Mouse (Mus musculus): ENCODE data around the gene Cyb561d2. TPM values are rescaled to one million over a fixed set of nuclear protein-coding genes. Genes with fewer than 3 reads are reported as not detected.
A peak's percentile ranks its signal among the peaks of the same experiment; 100 is the strongest.

Gene Cyb561d2
- total and polyA plus RNA-seq, 3 experiments: 37.8 to 38.1 TPM; not detected in 1

- no peak; the same call in 1 of the 2 replicates for TF ChIP-seq MXI1 (IDR thresholded peaks at IDR 0.05; ENCODE audit: low read depth, low read length)
- no peak for TF ChIP-seq RAD21 (IDR thresholded peaks at IDR 0.05; ENCODE audit: low read depth, low read length)
- TF ChIP-seq UBTF (IDR thresholded peaks at IDR 0.05; ENCODE audit: borderline replicate concordance, insufficient read depth, low read depth, low read length): no peak
- TF ChIP-seq MAX (IDR thresholded peaks at IDR 0.05; ENCODE audit: low read length): no peak
- peak; percentile 98 for TF ChIP-seq TCF12 (IDR thresholded peaks at IDR 0.05; ENCODE audit: low read depth, low read length)
- no peak; the same call in 1 of the 2 replicates for TF ChIP-seq ZMIZ1 (IDR thresholded peaks at IDR 0.05; ENCODE audit: low read depth, low read length)
- no peak for TF ChIP-seq USF1 (IDR thresholded peaks at IDR 0.05; ENCODE audit: low read depth, low read length)
- no peak; the same call in 1 of the 2 replicates for TF ChIP-seq ELF1 (IDR thresholded peaks at IDR 0.05; ENCODE audit: low read depth, low read length)
- peak; percentile 31; the same call in 1 of the 2 replicates for TF ChIP-seq MEF2A (IDR thresholded peaks at IDR 0.05; ENCODE audit: extremely low read depth, insufficient replicate concordance, low read depth, low read length, poor library complexity, severe bottlenecking)
Measured at GRCm38 (mm10) chr9:107586974-107587832, 45.2 kb upstream of the Cyb561d2 start, which contains the start of gene Ifrd2 (continued).

DNA sequence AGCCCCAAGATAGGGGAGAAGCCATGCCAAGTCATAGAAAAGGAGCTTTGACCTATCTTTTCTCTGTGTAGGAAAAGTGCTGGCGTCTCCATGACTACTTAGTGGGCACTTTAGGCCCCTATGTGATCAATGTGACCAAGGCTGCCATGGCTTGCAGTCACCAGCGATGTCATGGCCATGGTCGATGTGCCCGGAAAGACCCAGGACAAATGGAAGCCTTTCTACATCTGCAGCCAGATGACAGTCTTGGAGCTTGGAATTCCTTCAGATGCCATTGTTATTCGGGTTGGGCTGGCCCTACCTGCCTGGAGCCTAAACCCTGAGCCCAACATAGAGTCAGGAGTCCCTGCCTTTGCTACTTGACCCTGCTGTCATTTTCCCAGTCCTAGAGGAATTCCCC is 44.5 kb upstream of the Cyb561d2 start:
- peaks cover 54% of the 10 kb centered on the region for H3K79me2 ChIP-seq (ENCODE audit: control insufficient read depth, insufficient read depth, low read length, poor library complexity)
- H3K4me1 ChIP-seq (ENCODE audit: control insufficient read depth in 1 of 2, insufficient read depth in 2 of 2, low read length in 2 of 2): peaks cover 16 to 37% of the 10 kb centered on the region in 2 experiments; a peak in 3 of 4 replicates
- H3K27ac ChIP-seq (ENCODE audit: control insufficient read depth, low read depth, low read length): peak overlapping the region; percentile 94
- H3K4me3 ChIP-seq (ENCODE audit: control insufficient read depth in 1 of 2, insufficient read depth in 1 of 2, low read depth in 2 of 2, low read length in 2 of 2): peak overlapping the region in 1 of 2 experiments; percentile 10; a peak in 2 of 4 replicates
- H3K36me3 ChIP-seq (ENCODE audit: control insufficient read depth in 1 of 2, insufficient read depth in 2 of 2, low read length in 2 of 2): peaks cover 4 to 35% of the 10 kb centered on the region in 2 experiments; a peak in 3 of 4 replicates
- DNase-seq (ENCODE audit: low read depth, low spot score): peak; percentile 29
- peak overlapping the region; percentile 49 for H3K9ac ChIP-seq (ENCODE audit: control insufficient read depth, low read depth, low read length, poor library complexity, severe bottlenecking)
- H3K27me3 ChIP-seq (ENCODE audit: control insufficient read depth in 1 of 2, insufficient read depth in 2 of 2, low read length in 2 of 2): no peaks in the 10 kb centered on the region
- no peaks in the 10 kb centered on the region for H3K9me3 ChIP-seq (replicated peaks; ENCODE audit: insufficient read depth, low read length)
- TF ChIP-seq SIN3A (IDR thresholded peaks at IDR 0.05; ENCODE audit: low read length): no peak

DNA sequence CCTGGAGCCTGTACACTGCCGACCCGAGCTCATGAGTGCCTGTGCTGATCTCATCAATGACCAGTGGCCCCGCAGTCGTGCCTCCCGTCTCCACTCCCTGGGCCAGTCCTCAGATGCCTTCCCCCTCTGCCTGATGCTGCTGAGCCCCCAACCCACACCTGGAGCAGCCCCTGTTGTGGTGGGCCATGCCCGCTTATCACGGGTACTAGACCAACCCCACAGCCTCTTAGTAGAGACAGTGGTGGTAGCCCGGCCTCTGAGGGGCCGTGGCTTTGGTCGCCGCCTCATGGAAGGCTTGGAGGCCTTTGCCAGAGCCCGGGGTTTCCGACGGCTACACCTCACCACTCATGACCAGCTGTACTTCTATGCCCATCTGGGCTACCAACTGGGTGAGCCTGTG is 41.2 kb upstream of the Cyb561d2 start:
- no peak for DNase-seq (ENCODE audit: low read depth, low spot score)
- no peak overlapping the region for H3K4me3 ChIP-seq (ENCODE audit: control insufficient read depth in 1 of 2, insufficient read depth in 1 of 2, low read depth in 2 of 2, low read length in 2 of 2)
- H3K4me1 ChIP-seq (ENCODE audit: control insufficient read depth in 1 of 2, insufficient read depth in 2 of 2, low read length in 2 of 2): peaks cover 8 to 28% of the 10 kb centered on the region in 2 experiments; a peak in 3 of 4 replicates
- no peaks in the 10 kb centered on the region for H3K9me3 ChIP-seq (replicated peaks; ENCODE audit: insufficient read depth, low read length)
- peaks cover 36% of the 10 kb centered on the region for H3K79me2 ChIP-seq (ENCODE audit: control insufficient read depth, insufficient read depth, low read length, poor library complexity)
- no peaks in the 10 kb centered on the region for H3K27me3 ChIP-seq (ENCODE audit: control insufficient read depth in 1 of 2, insufficient read depth in 2 of 2, low read length in 2 of 2)
- H3K27ac ChIP-seq (ENCODE audit: control insufficient read depth, low read depth, low read length): no peak overlapping the region
- no peak for TF ChIP-seq MYB (IDR thresholded peaks at IDR 0.05; ENCODE audit: low read depth, low read length)
- no peak for TF ChIP-seq POLR2AphosphoS2 (IDR thresholded peaks at IDR 0.05; ENCODE audit: low read length)
- TF ChIP-seq RAD21 (IDR thresholded peaks at IDR 0.05; ENCODE audit: low read depth, low read length): no peak
- TF ChIP-seq POLR2AphosphoS5 (IDR thresholded peaks at IDR 0.05; ENCODE audit: borderline replicate concordance, low read depth, low read length): no peak
- TF ChIP-seq NRF1 (IDR thresholded peaks at IDR 0.05; ENCODE audit: insufficient read depth, low read depth, low read length, poor library complexity, severe bottlenecking): no peak
- no peak for TF ChIP-seq NELFE (IDR thresholded peaks at IDR 0.05; ENCODE audit: low read depth, low read length)
- no peak for TF ChIP-seq HCFC1 (IDR thresholded peaks at IDR 0.05; ENCODE audit: low read depth, low read length)
- no peak for TF ChIP-seq TBP (IDR thresholded peaks at IDR 0.05; ENCODE audit: low read depth, low read length)
- TF ChIP-seq EP300 (IDR thresholded peaks at IDR 0.05; ENCODE audit: low read depth in 1 of 2, low read length in 2 of 2): no peak
- no peak for TF ChIP-seq UBTF (IDR thresholded peaks at IDR 0.05; ENCODE audit: borderline replicate concordance, insufficient read depth, low read depth, low read length)
- TF ChIP-seq MAX (IDR thresholded peaks at IDR 0.05; ENCODE audit: low read length): no peak
- no peak for TF ChIP-seq MYC (IDR thresholded peaks at IDR 0.05; ENCODE audit: low read depth, low read length)
- TF ChIP-seq RCOR1 (IDR thresholded peaks at IDR 0.05; ENCODE audit: low read depth, low read length): no peak
- no peak for TF ChIP-seq MEF2A (IDR thresholded peaks at IDR 0.05; ENCODE audit: extremely low read depth, insufficient replicate concordance, low read depth, low read length, poor library complexity, severe bottlenecking)
- TF ChIP-seq ZMIZ1 (IDR thresholded peaks at IDR 0.05; ENCODE audit: low read depth, low read length): no peak
- TF ChIP-seq CTCF (IDR thresholded peaks at IDR 0.05 in 2 of 3, conservative IDR thresholded peaks at IDR 0.05 in 1 of 3; ENCODE audit: control insufficient read depth in 1 of 3, insufficient read depth in 1 of 3, low read depth in 2 of 3, low read length in 3 of 3, poor library complexity in 1 of 3, severe bottlenecking in 1 of 3): no peak
- no peak for TF ChIP-seq ZC3H11A (IDR thresholded peaks at IDR 0.05; ENCODE audit: low read depth, low read length)
- TF ChIP-seq GABPA (IDR thresholded peaks at IDR 0.05; ENCODE audit: low read depth, low read length): no peak
- H3K36me3 ChIP-seq (ENCODE audit: control insufficient read depth in 1 of 2, insufficient read depth in 2 of 2, low read length in 2 of 2): peaks cover 0 to 18% of the 10 kb centered on the region in 2 experiments; a peak in 2 of 4 replicates
- H3K9ac ChIP-seq (ENCODE audit: control insufficient read depth, low read depth, low read length, poor library complexity, severe bottlenecking): no peak overlapping the region

Data from MEL (cell line).